Mouse (Mus musculus): ENCODE results near the gene Tm6sf1. TPM values are rescaled to one million over a fixed set of nuclear protein-coding genes. Genes with fewer than 3 reads are reported as not detected.

The Tm6sf1 gene
- polyA plus RNA-seq (2012; rRNA removed): 8.7 and 11.6 TPM in 2 replicates

DNA sequence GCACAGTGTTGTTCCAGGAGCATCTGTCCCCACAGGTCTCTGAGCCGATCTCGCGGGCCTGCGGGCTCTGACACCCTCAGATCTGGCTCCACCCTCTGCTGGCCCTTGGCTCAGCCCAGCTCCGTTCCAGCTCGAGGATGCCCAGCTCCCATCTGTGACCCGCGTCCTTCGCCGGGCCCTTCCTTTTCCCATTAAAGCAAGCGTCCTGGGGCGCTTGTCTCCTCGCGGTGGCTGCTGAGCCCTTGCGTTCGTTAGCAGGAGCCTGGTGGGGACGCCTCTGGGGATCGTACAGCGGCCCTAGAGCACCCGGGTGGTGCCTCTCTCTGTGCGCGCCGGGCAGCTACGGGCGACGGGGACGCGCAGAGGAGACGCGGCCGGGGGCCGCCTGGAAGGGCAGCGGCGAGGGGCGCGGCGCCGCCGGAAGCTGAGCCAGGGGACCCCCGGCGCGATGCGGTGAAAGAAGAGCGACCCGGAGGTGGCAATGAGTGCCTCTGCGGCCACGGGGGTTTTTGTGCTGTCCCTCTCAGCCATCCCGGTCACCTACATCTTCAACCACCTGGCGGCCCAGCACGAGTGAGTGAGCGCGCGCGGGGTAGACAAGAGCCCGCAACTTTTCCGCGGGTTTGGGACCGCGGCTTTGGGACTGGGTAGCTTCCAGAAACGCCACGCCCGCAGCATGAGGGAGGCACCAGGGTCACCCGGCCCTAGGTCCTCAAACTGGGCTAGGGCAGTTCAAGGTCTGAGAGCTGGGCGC, at the start of gene Tm6sf1:
Gene Tm6sf1, plus strand, starts transcription at position 34 of the 754 bp plus-strand sequence.

DNA sequence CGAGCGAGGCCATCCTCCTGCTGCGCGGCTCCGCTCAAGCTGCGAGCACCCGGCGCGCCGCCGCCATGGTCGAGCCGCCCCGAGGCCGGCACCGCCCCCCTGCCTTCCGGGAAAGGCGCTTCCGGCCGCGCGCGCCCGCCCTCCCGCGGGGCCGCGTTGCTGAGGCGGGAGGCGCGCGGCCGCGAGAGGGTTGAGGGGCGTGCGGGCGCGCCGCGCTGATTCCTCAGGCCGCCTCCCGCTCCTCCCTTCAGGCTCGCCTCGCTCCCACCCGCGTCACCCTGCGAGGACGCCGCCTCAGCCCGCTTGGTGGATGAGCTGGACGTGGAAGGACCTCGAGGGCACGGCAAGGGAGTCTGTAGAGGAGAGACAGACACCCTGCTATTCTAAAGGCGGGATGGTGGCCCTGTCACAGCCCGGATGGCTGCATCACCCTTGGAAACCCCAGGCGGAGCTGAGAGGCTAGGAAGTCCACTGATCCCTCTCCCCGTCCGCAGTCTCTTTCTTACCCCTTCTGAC, 29.4 kb upstream of the Tm6sf1 start, which contains the start of gene Btbd1:
Gene Btbd1, minus strand, starts transcription at position 53 of the 516 bp plus-strand sequence.

DNA sequence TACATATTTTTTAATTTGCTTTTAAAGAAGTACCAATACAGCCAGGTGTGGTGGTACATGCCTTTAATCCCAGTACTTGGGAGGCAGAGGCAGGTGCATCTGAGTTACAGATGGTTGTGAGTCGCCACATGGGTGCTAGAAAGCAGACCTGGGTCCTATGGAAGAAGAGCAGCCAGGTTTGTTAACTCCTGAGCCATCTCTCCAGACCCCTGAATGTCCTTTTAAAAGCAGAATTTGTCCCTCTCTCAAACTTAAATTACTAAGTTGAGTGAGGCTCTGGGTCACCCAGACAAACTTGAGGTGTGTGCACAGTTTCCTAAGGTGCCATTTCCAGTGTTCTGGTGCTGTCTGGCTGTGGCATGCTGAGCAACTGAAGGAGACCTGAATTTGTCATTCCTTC, 3.1 kb upstream of the Tm6sf1 start, which contains the start of gene Gm10160:
Gene Gm10160, minus strand, starts transcription at position 101 of the 400 bp plus-strand sequence.

Other genes starting within 250 kb of the Tm6sf1 start
- gene Homer2, start 151.5 kb upstream of the Tm6sf1 start, polyA plus RNA-seq (2012; rRNA removed): 2.5 and 2.9 TPM in 2 replicates
- 24.5 and 28.7 TPM in 2 replicates for gene Ramac, start 96.1 kb upstream of the Tm6sf1 start, polyA plus RNA-seq (2012; rRNA removed)
- 21.0 and 21.2 TPM in 2 replicates for gene 3110040N11Rik, start 69.5 kb upstream of the Tm6sf1 start, polyA plus RNA-seq (2012; rRNA removed)
- gene Btbd1, start 29.6 kb upstream of the Tm6sf1 start, polyA plus RNA-seq (2012; rRNA removed): 15.0 and 18.7 TPM in 2 replicates
- not detected in 2 replicates for gene Gm10160, start 3.2 kb upstream of the Tm6sf1 start, polyA plus RNA-seq (2012; rRNA removed)
- 0.23 and 0.33 TPM in 2 replicates for gene Hdgfl3, start 75.5 kb downstream of the Tm6sf1 start, polyA plus RNA-seq (2012; rRNA removed)
- gene Bnc1, start 133.3 kb downstream of the Tm6sf1 start, polyA plus RNA-seq (2012; rRNA removed): 0.24 and 0.34 TPM in 2 replicates

Measured in liver, embryonic 14 days (tissue).